14 mouse cellular contexts compared by ENCODE assay signal in genomic region chr11:95595438-95596149, GRCm38 (mm10). TPM values are rescaled to one million over a fixed set of nuclear protein-coding genes. Genes with fewer than 3 reads are reported as not detected.
DNase-seq lines count a peak whose midpoint lies in the region; ATAC-seq and TF ChIP-seq lines count a peak whose summit lies in the region.
"Had no signal": no experiment of that assay in that cellular context is flagged by ENCODE, and none has a peak within 500 bp of the region (broad histone marks: within the 10 kb centered on the region; RNA-seq: fewer than 3 reads in every experiment).

No protein-coding gene starts in this region.

- peak; percentile 32; the same call in 1 of the 2 replicates for ATAC-seq in forebrain, postnatal 0 days
- ATAC-seq in forebrain, embryonic 14.5 days = no peak
- ATAC-seq in megakaryocyte progenitor cell, adult 5-6 weeks (replicated peaks; ENCODE audit: poor library complexity) = peak; percentile 50
- ATAC-seq: forebrain, embryonic 13.5 days; intestine, embryonic 16.5 days had no signal

- no peaks in the 10 kb centered on the region for H3K9me3 ChIP-seq in forebrain, postnatal 0 days (ENCODE audit: low read length)
- H3K9me3 ChIP-seq in forebrain, embryonic 14.5 days (replicated peaks; ENCODE audit: control insufficient read depth, low read length) = no peaks in the 10 kb centered on the region
- H3K9me3 ChIP-seq: forebrain, embryonic 13.5 days had no signal

- no peak for DNase-seq in forebrain, postnatal 0 days
- no peak for DNase-seq in forebrain, embryonic 14.5 days (ENCODE audit: low spot score)
- peak; percentile 16 to 30 for DNase-seq in thymus, postnatal 10 days (ENCODE audit: low spot score in 2 of 2)
- no peak for DNase-seq in thymus, adult 2 months
- no peak for DNase-seq in left cerebral cortex, postnatal 4 days
- no peak for DNase-seq in ovary, postnatal 14 days (ENCODE audit: low spot score)
- DNase-seq in Muller cell, postnatal 12 days (ENCODE audit: inconsistent ontology term) = no peak
- DNase-seq: cerebellum, postnatal 14 days; right cerebral cortex, postnatal 4 days had no signal

- TF ChIP-seq CTCF in forebrain, postnatal 0 days (IDR thresholded peaks at IDR 0.05; ENCODE audit: low read depth) = no peak
- no peak for TF ChIP-seq CTCF in thymus, adult 2 months (IDR thresholded peaks at IDR 0.05; ENCODE audit: borderline replicate concordance, control insufficient read depth, extremely low read depth, insufficient read depth, low read length, poor library complexity)

- H3K27ac ChIP-seq in forebrain, postnatal 0 days (ENCODE audit: low read depth, low read length) = no peak overlapping the region
- no peak overlapping the region for H3K27ac ChIP-seq in forebrain, embryonic 14.5 days (ENCODE audit: low read depth, low read length)
- no peak overlapping the region for H3K27ac ChIP-seq in thymus, adult 2 months (ENCODE audit: control insufficient read depth, insufficient read depth, low read length)
- H3K27ac ChIP-seq: forebrain, embryonic 13.5 days had no signal

- WGBS in forebrain, postnatal 0 days = 31% methylated on average over 10 of the region's 10 CpGs
- 22% methylated on average over 10 of the region's 10 CpGs for WGBS in forebrain, embryonic 14.5 days
- 31% methylated on average over 10 of the region's 10 CpGs for WGBS in thymus, adult 2 months

- intact Hi-C loops in left cerebral cortex, postnatal 4 days (cut with DNase I) = no loop called here

- H3K27me3 ChIP-seq in forebrain, postnatal 0 days (ENCODE audit: insufficient read depth, low read length) = peaks cover 3% of the 10 kb centered on the region; the same call in 1 of the 2 replicates
- peaks cover 12% of the 10 kb centered on the region for H3K27me3 ChIP-seq in forebrain, embryonic 14.5 days (replicated peaks; ENCODE audit: control insufficient read depth, insufficient read depth, low read length)
- H3K27me3 ChIP-seq in thymus, adult 2 months (ENCODE audit: control insufficient read depth, insufficient read depth, low read length) = no peaks in the 10 kb centered on the region

- no peak overlapping the region for H3K4me2 ChIP-seq in forebrain, postnatal 0 days (ENCODE audit: low read depth)
- no peak overlapping the region for H3K4me2 ChIP-seq in forebrain, embryonic 14.5 days (ENCODE audit: low read length)
- H3K4me2 ChIP-seq: forebrain, embryonic 13.5 days; heart, embryonic 11.5 days had no signal

- no peak overlapping the region for H3K4me3 ChIP-seq in forebrain, postnatal 0 days (ENCODE audit: low read depth, low read length)
- H3K4me3 ChIP-seq in forebrain, embryonic 14.5 days (ENCODE audit: low read depth, low read length) = no peak overlapping the region
- H3K4me3 ChIP-seq in thymus, adult 2 months (ENCODE audit: control insufficient read depth, insufficient read depth, low read length) = no peak overlapping the region
- H3K4me3 ChIP-seq: forebrain, embryonic 13.5 days; megakaryocyte, embryonic 14.5 days had no signal

- no peak overlapping the region for H3K9ac ChIP-seq in forebrain, postnatal 0 days
- no peak overlapping the region for H3K9ac ChIP-seq in forebrain, embryonic 14.5 days (ENCODE audit: low read length)
- H3K9ac ChIP-seq: forebrain, embryonic 13.5 days had no signal

- H3K4me1 ChIP-seq in forebrain, postnatal 0 days (ENCODE audit: insufficient read depth) = peaks cover 7% of the 10 kb centered on the region; the same call in 1 of the 2 replicates
- no peaks in the 10 kb centered on the region for H3K4me1 ChIP-seq in forebrain, embryonic 14.5 days (ENCODE audit: control insufficient read depth, insufficient read depth, low read length)
- 0 out of 2 replicates have a peak, but pooled peaks cover 5% of the 10 kb centered on the region for H3K4me1 ChIP-seq in thymus, adult 2 months (replicated peaks; ENCODE audit: control insufficient read depth, insufficient read depth, low read length)

- TF ChIP-seq POLR2A in thymus, adult 2 months (IDR thresholded peaks at IDR 0.05; ENCODE audit: control insufficient read depth, extremely low read depth, insufficient read depth, low read length, poor library complexity) = no peak

- H3K36me3 ChIP-seq in forebrain, postnatal 0 days (ENCODE audit: insufficient read depth) = no peaks in the 10 kb centered on the region
- H3K36me3 ChIP-seq in forebrain, embryonic 14.5 days (ENCODE audit: control insufficient read depth, insufficient read depth, low read length) = no peaks in the 10 kb centered on the region
- H3K36me3 ChIP-seq in thymus, adult 2 months (ENCODE audit: control insufficient read depth, insufficient read depth, low read length) = no peaks in the 10 kb centered on the region

RNA-seq across cellular contexts. Expression of gene Ngfr, which starts 8.1 kb away (rescaled TPM):
- 5.8 and 8.2 TPM in 2 replicates for total RNA-seq in forebrain, postnatal 0 days (2014; rRNA removed)
- polyA plus RNA-seq in forebrain, postnatal 0 days (2015; fragmentation: Nextera tagmentation; extraction: Ambion mirVana) = 4.5 and 6.0 TPM in 2 replicates
- polyA plus RNA-seq in forebrain, embryonic 14.5 days (2014; fragmentation: Nextera tagmentation; extraction: Ambion mirVana) = 5.0 and 7.8 TPM in 2 replicates
- 6.4 and 7.0 TPM in 2 replicates for polyA plus RNA-seq in thymus, adult 2 months (2012; rRNA removed)
- not detected in 2 replicates for total RNA-seq in megakaryocyte progenitor cell, adult 5-6 weeks (2015)
- not detected in 2 replicates for total RNA-seq in megakaryocyte progenitor cell, adult 5-6 weeks (2017)
- 1 to 10 TPM; 4.2 to 8.1 TPM for total RNA-seq in left cerebral cortex, postnatal 4 days (2021)

Comparison
In these comparisons a context has a peak if more than half of its experiments do, and no peak if none do; other contexts are left out.
1. DNase-seq: peak in thymus, postnatal 10 days (2 of 2); none in forebrain, postnatal 0 days (single experiment), forebrain, embryonic 14.5 days (single experiment), thymus, adult 2 months (single experiment), left cerebral cortex, postnatal 4 days (single experiment), ovary, postnatal 14 days (single experiment) and Muller cell, postnatal 12 days (single experiment).